Mouse (Mus musculus): ENCODE measurements around the gene Smarcc2.
A peak's percentile ranks its signal among the peaks of the same experiment; 100 is the strongest.

Gene Smarcc2

DNA sequence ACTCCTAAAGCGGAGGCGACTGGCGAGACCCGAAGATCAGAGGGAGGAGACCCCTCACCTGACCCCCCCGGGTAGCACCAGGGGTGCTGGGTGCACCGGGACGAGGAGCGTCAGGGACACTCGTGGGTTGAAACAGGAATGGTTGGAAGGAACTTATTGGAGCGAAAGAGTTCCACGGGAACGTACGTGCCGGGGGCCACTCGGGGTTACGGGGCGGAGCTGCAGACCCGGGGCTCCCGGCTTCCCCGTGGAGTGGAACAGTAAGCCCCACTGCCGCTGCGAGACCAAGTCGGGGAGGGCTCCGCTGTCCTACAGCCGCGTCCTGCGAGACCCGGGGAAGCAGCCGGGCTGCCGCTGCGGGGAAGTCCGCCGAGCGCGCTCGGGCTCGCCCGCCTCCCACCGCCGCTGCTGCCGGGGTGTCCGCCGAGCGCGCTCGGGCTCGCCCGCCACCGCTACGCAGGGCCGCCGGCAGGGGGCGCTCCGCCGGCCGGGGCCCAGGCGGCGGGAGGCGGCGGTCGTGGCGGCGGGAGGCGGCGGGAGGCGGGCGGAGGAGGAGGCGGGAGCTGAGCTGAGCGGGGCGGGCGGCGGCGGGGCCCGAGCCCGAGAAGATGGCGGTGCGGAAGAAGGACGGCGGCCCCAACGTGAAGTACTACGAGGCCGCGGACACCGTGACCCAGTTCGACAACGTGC, at the start of gene Smarcc2:
TSS of gene Smarcc2 (plus strand) at position 530 of the 690 bp plus-strand sequence.
- peak; percentile 75 to 76 for DNase-seq (ENCODE audit: low spot score in 2 of 2)

DNA sequence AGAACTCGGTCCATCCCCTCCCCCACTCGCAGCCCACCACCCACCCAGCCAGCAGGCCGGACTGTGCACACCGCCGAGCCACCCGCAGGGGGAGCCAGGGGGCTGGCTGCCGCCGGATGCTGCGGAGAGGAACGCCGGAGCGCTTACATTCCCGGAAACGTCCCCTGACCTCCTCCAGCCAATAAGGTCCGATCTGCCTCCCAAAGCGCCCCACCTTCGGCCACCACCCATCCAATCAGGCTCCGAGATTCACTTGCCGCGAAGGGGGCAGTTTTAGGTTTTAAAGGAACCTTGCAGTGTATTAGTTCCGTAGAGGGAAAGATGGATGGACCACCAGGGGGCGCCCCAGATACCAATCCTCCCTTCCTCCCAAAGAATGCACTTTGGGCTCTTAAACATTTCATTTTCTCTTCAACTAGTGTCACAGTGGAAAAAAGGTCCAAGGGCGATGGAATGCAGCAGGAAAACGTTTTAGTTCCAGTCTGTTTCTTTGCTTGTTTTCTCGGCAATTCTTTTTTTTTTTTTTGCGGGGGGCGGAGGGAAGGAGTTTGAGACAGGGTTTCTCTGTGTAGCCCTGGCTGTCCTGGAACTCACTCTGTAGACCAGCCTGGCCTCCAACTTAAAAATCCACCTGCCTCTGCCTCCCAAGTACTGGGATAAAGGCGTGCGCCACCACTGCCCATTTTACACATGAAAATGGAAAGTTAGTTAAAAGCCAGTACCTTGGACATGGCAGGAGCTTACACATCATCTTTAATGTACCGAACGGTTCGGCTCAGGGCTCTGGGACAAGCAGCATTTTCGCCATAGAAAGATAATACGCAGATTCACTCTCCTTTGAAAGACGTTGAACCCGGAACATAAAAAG, 49.1 kb upstream of the Smarcc2 start:
- DNase-seq (ENCODE audit: low spot score in 2 of 2) = peak; percentile 90 to 95

DNA sequence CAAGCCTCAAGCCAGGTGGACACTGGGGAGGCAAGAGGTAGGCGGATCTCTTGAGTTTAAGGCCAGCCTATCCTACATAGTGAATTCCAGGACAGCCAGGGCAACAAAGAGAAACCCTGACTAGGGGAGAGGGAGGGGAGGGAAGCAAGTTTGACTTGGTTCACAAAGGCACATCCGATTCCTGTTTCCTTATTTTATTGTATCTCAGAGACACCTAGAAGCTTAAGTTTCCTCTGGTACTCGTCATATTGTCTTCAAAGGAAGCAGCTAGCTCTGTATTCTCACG, 48.5 kb upstream of the Smarcc2 start:
- no peak for DNase-seq (ENCODE audit: low spot score in 2 of 2)

DNA sequence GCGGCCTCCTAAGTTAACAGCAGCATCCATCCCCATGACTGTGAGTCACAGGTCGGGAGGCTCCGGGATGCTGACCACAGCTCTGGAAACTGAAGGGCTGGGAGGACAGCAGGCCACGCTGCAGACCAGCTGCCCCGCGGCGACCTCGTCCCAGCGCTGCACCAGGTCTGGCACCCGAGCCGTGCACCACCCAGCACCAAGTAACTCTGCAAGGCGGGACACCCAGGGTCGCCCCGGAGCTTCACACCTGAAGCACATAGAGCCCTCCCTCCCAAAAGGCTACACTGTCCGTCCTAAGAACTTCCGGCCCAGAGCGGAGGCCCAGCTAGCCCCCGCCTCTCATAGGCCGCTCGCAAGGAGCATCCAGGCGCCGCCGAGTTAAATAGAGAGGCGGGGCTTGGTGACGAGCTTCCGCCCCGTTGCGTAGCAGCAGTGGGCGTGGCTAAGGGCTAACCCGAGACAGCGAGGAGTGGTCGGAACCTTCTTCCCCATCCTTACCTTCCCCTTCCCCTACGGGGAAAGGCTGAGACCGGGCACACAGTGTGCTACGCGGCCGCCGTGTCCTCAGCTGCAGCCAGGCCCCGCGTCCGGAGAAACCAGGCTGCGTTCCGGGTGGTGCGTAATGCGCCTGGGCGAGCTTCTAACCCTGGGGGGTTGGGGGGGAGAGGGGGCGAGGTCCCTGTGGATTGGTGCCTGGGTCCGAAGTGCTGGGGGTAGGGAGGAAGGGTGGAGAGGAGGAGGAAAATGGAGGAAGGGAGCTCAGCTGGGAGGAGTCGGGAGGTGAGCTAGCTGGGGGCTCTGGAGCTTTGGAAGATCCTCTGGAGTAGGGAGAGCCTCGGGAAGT, 47.6 kb upstream of the Smarcc2 start, which contains the start of the genes Nabp2 and Rnf41:
TSS of gene Nabp2 (minus strand) at position 282 of the 844 bp plus-strand sequence.
TSS of gene Rnf41 (plus strand) at position 447 of the 844 bp plus-strand sequence.
- DNase-seq (ENCODE audit: low spot score in 2 of 2) = peak; percentile 94 to 97

DNA sequence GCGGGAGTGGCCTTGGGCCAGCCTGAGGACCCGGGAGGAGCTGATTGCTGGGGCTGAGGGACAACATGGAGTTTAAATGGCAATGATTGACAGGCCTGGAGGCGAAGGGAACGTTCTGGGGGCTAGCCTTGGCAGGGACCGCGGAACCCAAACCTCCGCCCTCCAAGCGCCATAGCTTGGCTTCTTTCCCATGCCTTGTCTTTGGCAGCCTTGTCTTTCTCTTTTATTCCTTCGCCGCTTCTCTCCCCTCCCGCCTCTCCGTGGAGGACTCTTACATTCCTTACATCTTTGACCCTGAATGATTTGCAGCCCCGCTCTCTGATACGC, 47.0 kb upstream of the Smarcc2 start:
- DNase-seq (ENCODE audit: low spot score in 2 of 2) = no peak

DNA sequence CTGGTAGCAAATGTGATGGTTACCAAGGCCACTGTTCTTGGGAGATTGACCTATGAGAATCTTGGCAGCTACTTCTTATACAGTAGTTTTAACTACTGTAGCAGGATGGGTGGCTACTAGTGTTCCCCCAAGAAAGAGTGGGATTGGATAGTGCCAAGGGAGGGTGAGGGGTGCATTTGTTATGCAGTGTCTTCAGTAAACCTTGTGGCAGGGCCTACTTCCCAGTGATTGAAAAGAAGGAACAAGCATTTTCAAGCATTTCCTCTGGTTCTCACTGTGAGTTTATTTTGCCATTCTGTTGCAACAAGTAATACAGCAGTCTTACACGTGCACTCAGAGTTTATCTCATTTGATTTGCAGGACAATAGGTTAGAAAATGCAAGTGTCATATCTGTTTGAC, 46.5 kb upstream of the Smarcc2 start:
- DNase-seq (ENCODE audit: low spot score in 2 of 2) = no peak

DNA sequence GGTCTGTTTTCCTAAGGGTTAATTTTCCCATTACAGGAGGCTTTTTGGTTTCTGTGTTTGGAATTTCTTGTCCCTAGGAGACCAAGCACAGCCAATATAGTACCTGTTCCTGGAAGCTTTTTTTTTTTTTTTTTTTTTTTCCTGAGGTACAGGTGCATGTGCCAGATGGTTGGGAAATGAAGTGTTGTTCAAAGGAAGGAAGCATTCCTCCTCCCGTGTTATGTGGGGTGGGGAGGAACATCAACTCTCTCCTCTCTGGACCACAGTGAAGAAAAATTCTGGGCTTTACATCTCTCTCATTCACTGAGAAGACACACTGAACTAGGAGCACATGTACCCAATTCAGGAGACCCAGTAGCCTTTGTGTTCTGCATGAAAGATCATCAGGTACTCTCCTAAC, 46.0 kb upstream of the Smarcc2 start:
- no peak for DNase-seq (ENCODE audit: low spot score in 2 of 2)

DNA sequence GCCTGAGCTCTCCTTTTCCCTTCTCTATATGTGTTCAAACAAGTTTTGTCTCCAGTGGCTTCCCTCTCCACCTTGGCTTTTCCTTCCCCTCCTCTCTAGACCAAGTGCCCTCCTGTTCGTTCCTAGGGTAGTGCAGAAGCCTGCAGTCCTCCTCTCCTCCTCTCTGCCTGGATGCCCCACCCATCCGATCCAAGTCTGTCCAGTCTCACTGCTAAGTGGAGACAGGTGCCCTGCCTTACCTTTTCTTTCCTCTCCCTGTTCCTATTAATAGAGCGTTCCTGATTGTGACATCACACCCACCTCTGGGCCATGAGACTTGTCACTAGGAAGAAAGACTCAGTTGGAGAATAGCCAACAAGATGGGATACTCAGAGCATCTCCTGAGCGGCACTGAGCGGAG, 44.2 kb upstream of the Smarcc2 start:
- no peak for DNase-seq (ENCODE audit: low spot score in 2 of 2)

DNA sequence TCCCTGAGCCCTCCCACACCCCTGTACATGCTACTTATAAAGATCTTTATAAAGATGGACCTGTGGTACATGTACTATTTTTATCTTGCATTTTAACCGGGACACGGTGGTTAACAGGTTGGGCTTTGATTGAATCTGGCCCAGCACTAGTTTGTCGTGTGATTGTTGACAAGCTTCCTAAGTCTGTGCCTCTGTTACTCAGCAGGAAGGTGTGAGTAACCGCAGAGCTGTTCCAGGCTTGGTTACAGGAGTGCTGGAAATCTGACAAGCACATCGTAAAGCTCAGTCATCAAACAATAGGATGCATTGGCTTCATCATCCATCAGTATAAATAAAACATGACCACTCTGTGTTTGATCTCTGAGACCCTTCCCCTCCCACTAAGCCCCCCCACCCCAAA, 36.6 kb upstream of the Smarcc2 start:
- no peak for DNase-seq (ENCODE audit: low spot score in 2 of 2)

DNA sequence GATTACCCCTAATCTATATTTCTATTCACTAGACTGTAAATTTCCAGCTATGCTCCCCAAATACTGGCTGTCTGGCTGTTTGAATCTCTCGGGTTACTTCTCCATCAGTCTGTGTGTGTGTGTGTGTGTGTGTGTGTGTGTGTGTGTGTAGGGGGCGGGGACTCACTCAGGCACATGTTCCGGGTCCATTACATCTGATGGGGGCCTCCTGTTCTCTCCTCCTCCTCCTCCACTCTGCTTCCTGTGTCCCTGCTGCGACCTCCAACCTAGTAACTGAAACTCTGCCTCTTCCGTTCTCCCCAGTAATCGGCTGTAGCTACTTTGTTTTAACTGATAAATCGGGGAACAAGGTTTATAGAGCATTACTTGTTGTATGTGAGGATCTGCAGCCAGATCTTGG, 34.4 kb upstream of the Smarcc2 start:
- no peak for DNase-seq (ENCODE audit: low spot score in 2 of 2)

DNA sequence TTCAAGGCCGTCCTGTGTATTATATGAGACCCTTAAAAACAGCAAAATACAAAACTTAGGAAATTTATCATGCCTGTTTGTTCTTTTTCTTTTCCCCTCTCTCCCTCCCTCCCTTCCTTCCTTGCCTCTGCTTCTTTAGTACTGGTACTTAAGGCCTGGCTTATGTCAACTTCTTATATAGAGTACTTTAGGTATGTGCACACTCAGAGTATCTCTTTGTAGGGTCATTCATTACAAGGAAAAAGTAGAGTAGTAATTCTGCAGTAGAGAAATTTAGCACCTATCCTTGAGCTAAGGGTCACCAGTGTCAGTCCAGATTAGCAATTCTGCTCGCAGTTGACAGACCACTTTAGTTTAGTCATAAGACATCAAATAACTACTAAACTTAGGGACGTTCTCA, 33.8 kb upstream of the Smarcc2 start:
- DNase-seq (ENCODE audit: low spot score in 2 of 2) = no peak

DNA sequence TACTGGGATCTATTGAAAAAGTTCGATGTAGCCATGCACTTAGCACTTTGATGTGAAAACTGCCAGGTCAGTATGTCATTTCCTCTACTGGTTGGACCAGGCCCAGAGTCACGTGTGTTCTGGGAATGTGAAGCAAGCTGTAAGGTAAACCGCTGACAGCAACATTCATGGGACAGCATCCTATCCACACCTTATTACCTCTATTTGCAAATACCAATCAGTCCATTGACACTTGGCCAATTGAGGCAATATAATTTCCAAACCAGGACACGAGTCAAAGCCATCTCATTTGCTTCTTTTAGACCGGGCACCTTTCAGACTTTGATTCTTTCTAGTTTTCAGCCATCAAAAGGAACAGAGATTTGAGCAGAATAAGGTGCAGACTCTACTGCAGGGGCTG, 30.0 kb upstream of the Smarcc2 start:
- DNase-seq (ENCODE audit: low spot score in 2 of 2) = no peak

DNA sequence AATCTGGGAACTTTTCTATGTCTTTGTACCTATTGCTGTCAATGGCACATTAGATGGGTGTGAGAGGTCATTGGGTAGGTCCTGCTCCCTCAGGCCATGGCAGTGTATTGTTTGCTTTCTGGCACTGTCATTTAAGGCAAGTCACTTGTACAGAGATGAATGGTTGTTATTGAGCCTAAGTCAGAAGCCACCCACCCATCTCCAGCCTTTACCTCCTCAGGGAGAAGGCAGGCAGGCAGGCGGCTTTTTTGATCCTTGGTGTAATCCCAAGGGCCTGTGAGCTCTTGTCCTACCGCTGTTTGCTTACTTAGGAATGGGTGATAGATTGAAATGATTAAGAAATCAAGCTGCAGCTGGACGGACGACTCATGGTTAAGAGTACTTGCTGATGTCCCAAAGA, 29.6 kb upstream of the Smarcc2 start:
- no peak for DNase-seq (ENCODE audit: low spot score in 2 of 2)

DNA sequence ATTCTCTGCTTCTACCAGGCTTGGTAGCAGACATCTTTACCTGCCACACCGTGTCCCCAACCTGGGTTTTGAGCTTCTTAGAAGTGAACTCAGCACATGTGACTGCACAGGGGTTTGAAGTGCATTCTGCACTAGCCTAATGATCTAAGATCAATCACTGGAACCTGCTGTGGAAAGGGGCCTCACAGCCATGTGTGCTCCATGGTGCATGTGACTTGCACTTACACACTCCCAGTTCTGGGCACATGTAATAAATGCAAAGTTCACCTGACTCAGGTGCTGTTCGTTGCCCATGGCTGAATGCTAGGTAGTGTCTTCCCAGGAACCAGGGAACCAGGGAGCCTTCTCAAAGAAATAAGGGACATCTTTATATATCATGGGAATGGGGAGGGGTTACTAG, 25.6 kb upstream of the Smarcc2 start:
- no peak for DNase-seq (ENCODE audit: low spot score in 2 of 2)

DNA sequence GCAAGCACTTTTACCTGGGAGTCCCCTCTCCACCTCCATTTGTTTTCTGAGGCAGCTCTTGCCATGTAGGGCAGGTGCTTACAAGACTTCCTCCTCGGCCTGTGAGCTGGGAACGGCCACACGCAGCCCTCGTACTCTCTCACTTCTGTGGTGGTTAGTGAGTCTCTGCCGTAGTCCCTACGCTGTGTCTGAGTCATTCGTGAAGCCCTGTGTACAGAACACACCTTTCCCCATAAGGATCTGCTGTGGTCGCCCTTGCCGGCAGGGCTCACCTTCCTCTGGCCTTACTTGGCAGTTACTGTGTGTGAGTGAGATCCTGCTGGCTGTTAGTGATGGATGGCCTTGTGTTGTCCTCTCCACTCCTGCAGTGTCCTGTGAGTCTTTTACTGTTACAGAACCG, 24.4 kb upstream of the Smarcc2 start:
- DNase-seq (ENCODE audit: low spot score in 2 of 2) = peak; percentile 17 to 34

DNA sequence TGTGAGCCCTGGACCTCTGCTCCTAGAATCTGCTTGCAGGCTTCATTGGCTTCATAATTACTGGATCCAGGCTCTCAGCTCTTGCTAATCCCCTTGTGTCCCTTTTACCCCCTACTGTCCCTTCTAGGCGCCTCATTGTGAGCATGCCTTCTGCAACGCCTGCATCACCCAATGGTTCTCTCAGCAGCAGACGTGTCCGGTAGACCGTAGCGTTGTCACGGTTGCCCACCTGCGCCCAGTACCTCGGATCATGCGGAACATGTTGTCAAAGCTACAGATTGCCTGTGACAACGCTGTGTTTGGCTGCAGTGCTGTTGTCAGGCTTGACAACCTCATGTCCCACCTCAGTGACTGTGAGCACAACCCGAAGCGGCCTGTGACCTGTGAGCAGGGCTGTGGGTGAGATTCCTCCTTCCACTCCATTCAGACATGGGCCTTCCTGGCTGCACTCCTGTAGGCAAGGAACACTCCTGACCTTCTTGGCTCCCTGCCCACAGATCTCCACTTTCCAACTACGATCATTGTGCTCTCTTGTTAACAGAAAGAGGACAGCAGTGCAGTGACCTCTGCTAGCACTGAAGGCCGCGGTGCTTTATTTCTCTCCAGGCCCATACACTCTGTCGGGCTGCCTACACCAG, 23.7 kb upstream of the Smarcc2 start:
- no peak for DNase-seq (ENCODE audit: low spot score in 2 of 2)

DNA sequence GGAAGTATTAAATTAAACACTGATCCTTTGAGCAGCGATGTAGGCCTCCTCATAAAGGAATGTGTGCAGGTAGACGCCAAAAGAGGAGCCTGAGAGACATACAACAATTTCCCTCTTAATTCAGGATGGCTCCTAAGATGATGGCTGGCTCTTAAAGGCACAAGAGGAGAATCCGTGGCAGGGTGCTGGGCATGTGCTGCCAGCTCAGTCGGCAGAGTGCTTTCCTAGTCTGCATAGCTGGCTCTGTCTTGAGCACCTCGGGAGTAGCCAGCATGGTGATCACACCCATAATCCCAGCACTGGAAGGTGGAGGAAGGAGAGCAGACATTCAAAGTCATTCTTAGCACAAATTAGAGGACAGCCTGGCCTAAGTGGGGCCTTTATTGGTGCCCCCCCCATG, 23.2 kb upstream of the Smarcc2 start:
- DNase-seq (ENCODE audit: low spot score in 2 of 2) = no peak

DNA sequence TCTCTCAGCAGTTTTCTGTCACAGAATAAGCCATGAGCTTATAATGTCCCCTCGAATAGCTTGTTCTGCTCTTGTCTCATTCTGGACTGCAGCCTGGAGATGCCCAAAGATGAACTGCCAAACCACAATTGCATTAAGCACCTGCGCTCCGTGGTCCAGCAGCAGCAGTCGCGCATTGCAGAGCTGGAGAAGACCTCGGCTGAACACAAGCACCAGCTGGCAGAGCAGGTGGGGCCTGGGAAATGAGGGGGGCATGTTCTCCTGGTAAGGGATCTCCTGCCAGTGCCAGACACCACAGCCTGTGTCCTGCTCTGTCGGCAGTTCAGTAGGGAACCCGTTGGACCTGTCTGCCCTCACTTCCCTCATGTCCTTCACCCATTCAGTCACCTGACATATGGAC, 22.7 kb upstream of the Smarcc2 start:
- DNase-seq (ENCODE audit: low spot score in 2 of 2) = no peak

DNA sequence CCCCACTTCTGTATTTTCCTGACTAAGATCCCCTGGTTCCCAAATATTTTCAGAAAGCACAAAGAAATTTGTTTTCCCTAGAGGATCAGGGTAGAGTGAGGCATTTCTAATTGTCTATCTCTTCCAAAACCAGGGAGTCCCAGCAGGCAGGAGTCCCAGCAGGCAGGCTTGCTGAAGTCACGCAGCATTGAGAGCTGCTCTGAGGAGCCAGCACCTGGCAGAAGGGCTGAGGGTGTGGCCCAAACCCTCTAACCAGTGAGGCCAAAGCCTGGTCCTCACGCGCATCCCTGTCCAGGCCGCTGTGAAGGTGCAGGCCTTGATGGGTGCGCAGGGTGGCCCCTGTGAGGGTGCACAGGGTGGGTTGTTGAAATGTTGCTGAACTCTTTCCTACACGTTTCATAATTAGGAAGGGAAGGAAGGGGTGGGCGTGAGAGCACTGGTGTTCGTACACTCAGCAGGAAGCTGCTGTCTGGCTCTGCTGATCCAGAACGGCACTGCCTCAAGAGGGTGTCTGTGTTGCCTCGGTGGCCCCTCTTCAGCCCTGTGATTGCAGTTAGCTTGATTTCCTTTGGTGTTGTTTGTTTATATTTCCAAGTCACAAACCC, 20.3 kb upstream of the Smarcc2 start:
- no peak for DNase-seq (ENCODE audit: low spot score in 2 of 2)

DNA sequence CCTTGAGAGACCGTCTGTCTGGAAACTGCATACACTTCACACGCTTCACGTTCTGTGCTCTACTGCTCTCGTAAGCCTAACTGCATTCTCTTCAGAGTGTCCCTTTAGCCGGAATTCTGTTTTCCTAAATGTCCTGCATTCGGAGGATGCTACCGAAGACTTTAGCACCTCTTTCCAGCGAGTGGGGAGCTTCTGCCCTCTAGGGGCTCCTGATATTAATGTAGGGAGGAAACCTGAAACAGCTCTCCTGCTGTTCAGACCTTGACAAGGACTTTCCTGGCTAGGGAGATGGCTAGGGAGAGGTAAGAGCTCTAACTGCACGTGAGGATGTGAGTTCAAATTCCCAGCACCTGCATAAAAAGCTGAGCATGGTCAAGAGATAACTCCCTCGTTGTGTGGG, 18.6 kb upstream of the Smarcc2 start:
- DNase-seq (ENCODE audit: low spot score in 2 of 2) = no peak

DNA sequence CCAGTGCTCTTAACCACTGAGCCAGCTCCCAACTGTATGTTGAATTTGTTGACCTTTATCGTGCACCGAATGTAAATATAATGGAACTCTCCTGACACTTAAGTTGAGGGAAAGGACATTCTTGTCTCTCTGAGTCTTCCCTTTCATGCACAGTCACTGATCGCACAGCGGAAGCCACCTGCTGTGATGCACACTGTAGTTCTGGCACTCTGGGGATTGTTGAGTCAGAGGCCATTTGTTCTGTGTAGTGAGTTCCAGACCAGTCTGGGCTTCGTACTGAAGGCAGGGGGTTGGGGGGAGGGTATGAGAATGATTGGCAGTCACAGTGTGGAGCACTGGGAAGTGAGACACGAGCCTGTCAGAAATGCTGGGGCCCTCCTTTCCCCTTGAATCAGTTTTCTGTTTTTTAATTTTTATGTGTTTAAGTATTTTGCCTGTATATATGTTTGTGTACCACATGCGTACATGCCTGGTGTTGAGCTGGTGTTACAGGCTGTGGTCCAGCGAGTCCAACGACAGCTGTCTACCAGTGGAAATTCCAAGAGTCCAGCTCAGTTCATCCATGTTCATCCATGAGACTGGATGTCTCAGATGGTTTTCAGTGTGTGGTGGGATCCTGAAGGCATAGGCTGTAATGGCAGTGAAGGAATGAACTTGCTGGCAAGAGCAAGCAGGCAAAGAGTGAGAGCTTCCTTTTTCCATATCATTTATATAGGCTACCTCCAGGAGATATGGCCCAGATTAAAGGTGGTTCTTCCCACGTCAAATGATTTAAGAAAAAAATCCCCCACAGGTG, 17.5 kb upstream of the Smarcc2 start:
- no peak for DNase-seq (ENCODE audit: low spot score in 2 of 2)

Data from urinary bladder, adult 18-20 months (tissue).